Mouse (Mus musculus) limb, embryonic 14.5 days (tissue): ENCODE data around the gene Zfp945. TPM values are rescaled to one million over a fixed set of nuclear protein-coding genes. Genes with fewer than 3 reads are reported as not detected.

Experiments used
- ATAC-seq: fragments of 200-750 bp; cut with Nextera tagmentation; 2 replicates; pipeline ENCODE4 v1.8.0; 2017; ENCODE audit warnings: low read depth, moderate number of reproducible peaks, moderate TSS enrichment; ENCODE audit not compliant: low FRiP score
- DNase-seq: peaks from one replicate; pipeline ENCODE4 v3.0.0-alpha.2; 2015; ENCODE audit warnings: low spot score
- H3K27ac ChIP-seq: fragments of 300-500 bp; sonication (generic); replicated peaks from 2 replicates; pipeline ENCODE4 v1.5.1; 2014; ENCODE audit warnings: low read depth, mild to moderate bottlenecking, low read length, moderate library complexity, mixed read lengths
- H3K27me3 ChIP-seq: fragments of 300-500 bp; sonication (generic); 2 replicates; pipeline ENCODE4 v1.6.1; 2014; ENCODE audit warnings: low read length, mixed read lengths; ENCODE audit not compliant: control insufficient read depth, insufficient read depth
- H3K36me3 ChIP-seq: fragments of 300-500 bp; sonication (generic); 2 replicates; pipeline ENCODE4 v1.6.1; 2014; ENCODE audit warnings: mild to moderate bottlenecking, low read length, moderate library complexity, mixed read lengths; ENCODE audit not compliant: control insufficient read depth, insufficient read depth
- H3K4me1 ChIP-seq: fragments of 300-500 bp; sonication (generic); 2 replicates; pipeline ENCODE4 v1.6.1; 2014; ENCODE audit warnings: antibody characterized with exemption, low read length, mixed read lengths; ENCODE audit not compliant: control insufficient read depth, insufficient read depth
- H3K4me2 ChIP-seq: fragments of 300-500 bp; sonication (generic); replicated peaks from 2 replicates; pipeline ENCODE4 v1.6.1; 2014; ENCODE audit warnings: low read depth, mild to moderate bottlenecking, low read length, moderate library complexity; ENCODE audit not compliant: severe bottlenecking
- H3K4me3 ChIP-seq: fragments of 300-500 bp; sonication (generic); replicated peaks from 2 replicates; pipeline ENCODE4 v1.5.1; 2014; ENCODE audit warnings: low read length
- H3K9ac ChIP-seq: fragments of 300-500 bp; sonication (generic); 2 replicates; pipeline ENCODE4 v1.6.1; 2014; ENCODE audit warnings: mild to moderate bottlenecking, low read depth, low read length, moderate library complexity; ENCODE audit not compliant: severe bottlenecking
- H3K9me3 ChIP-seq: fragments of 300-500 bp; sonication (generic); 2 replicates; pipeline ENCODE4 v1.6.1; 2016; ENCODE audit warnings: low read length; ENCODE audit not compliant: control insufficient read depth
- POLR2A ChIP-seq: fragments of 200-500 bp; IDR thresholded peaks from 2 replicates; pipeline ENCODE4 v1.8.0; 2012; ENCODE audit warnings: inconsistent platforms, mild to moderate bottlenecking, moderate library complexity, borderline replicate concordance; ENCODE audit not compliant: insufficient read depth, insufficient read length; ENCODE audit errors: extremely low read depth
- WGBS: fragments of 180-500 bp; shearing (Covaris S2); extraction: QIAGEN DNeasy Blood & Tissue Kit; methylation state at CpG from one replicate; pipeline ENCODE4 v1.1.7; 2014; 5-methylcytosine and 5-hydroxymethylcytosine counted together
- polyA plus RNA-seq, 2 experiments: library from polyadenylated mRNA; depleted of rRNA in 1 of 2; stranded (reverse) in 1 of 2; unstranded in 1 of 2; fragments of >200 nt; fragmentation: Nextera tagmentation in 1 of 2; extraction: Ambion mirVana in 1 of 2; gene quantifications; 2 replicates each; pipeline versions ENCODE4 v1.2.1 to v1.2.3; 2012 to 2014

Gene Zfp945
- polyA plus RNA-seq, 2 experiments: 14.5 to 26.7 TPM

- Histone ChIP-seq H3K9ac (peak overlapping the region; percentile 76), H3K9me3 (no peaks in the 10 kb centered on the region), H3K27me3 (no peaks in the 10 kb centered on the region), H3K4me2 (peak overlapping the region; percentile 58), H3K4me3 (peak overlapping the region; percentile 70), H3K27ac (peak overlapping the region; percentile 92), H3K4me1 (peaks cover 7% of the 10 kb centered on the region), H3K36me3 (peaks cover 22% of the 10 kb centered on the region)
- peak; percentile 34; the same call in 1 of the 2 replicates for ATAC-seq
- no peak for TF ChIP-seq POLR2A
- peak; percentile 3 for DNase-seq
- under 1% methylated on average over 10 of the region's 10 CpGs for WGBS
Measured at GRCm38 (mm10) chr17:22866421-22866844, 501 bp downstream of the Zfp945 start.

DNA sequence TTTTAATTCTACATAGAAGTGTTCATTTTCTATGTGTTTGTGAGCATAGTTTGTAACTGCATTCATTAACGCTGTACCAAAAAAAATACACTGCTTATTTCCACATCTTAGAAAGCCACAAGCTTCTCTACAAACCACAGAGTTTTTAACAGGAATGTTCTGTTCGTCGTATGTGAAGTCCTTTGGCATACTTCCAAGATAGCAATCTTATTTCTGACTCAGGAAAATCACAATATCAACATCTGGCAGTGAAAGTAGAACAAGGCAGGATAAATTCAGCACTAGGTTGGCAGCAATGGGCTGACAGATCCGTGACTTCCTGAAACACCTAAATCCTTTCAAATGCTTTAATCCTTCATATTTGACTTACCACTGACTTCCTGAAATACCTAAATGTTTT is 45.8 kb downstream of the Zfp945 start:
- 56% methylated on average over 4 of the region's 4 CpGs for WGBS
- H3K4me3 ChIP-seq: no peak overlapping the region
- no peak overlapping the region for H3K27ac ChIP-seq
- no peak overlapping the region for H3K4me2 ChIP-seq
- no peaks in the 10 kb centered on the region for H3K9me3 ChIP-seq
- no peak for TF ChIP-seq POLR2A
- H3K27me3 ChIP-seq: no peaks in the 10 kb centered on the region
- no peaks in the 10 kb centered on the region for H3K4me1 ChIP-seq
- no peak overlapping the region for H3K9ac ChIP-seq
- H3K36me3 ChIP-seq: no peaks in the 10 kb centered on the region
- no peak for ATAC-seq
- peak; percentile 14 for DNase-seq

- WGBS: 78% methylated on average over 3 of the region's 3 CpGs
- DNase-seq (no peak), ATAC-seq (no peak)
- H3K27ac ChIP-seq: no peak overlapping the region
- H3K36me3 ChIP-seq: peaks cover 8% of the 10 kb centered on the region; the same call in 1 of the 2 replicates
- TF ChIP-seq POLR2A: no peak
- no peaks in the 10 kb centered on the region for H3K4me1 ChIP-seq
- no peaks in the 10 kb centered on the region for H3K9me3 ChIP-seq
- H3K4me3 ChIP-seq: peak overlapping the region; percentile 63
- H3K9ac ChIP-seq: peak overlapping the region; percentile 85; the same call in 1 of the 2 replicates
- H3K4me2 ChIP-seq: peak overlapping the region; percentile 47; the same call in 1 of the 2 replicates
- H3K27me3 ChIP-seq: no peaks in the 10 kb centered on the region
Measured at GRCm38 (mm10) chr17:22818199-22818595, 48.7 kb downstream of the Zfp945 start.

GRCm38 (mm10) chr17:22817471-22818198 is 49.3 kb downstream of the Zfp945 start:
- peak; percentile 91 for DNase-seq
- H3K9me3 ChIP-seq: no peaks in the 10 kb centered on the region
- peak overlapping the region; percentile 85 for H3K9ac ChIP-seq
- H3K4me1 ChIP-seq: no peaks in the 10 kb centered on the region
- H3K27ac ChIP-seq: peak overlapping the region; percentile 86
- ATAC-seq: peak; percentile 96
- TF ChIP-seq POLR2A: no peak
- no peaks in the 10 kb centered on the region for H3K27me3 ChIP-seq
- H3K4me2 ChIP-seq: peak overlapping the region; percentile 47
- peaks cover 8% of the 10 kb centered on the region; the same call in 1 of the 2 replicates for H3K36me3 ChIP-seq
- whole genome bisulfite sequencing: 2% methylated on average over 27 of the region's 28 CpGs
- H3K4me3 ChIP-seq: peak overlapping the region; percentile 63

GRCm38 (mm10) chr17:22799707-22800106 is 67.2 kb downstream of the Zfp945 start:
- Histone ChIP-seq H3K27me3 (no peaks in the 10 kb centered on the region), H3K27ac (no peak overlapping the region), H3K9me3 (peaks cover 7% of the 10 kb centered on the region; the same call in 1 of the 2 replicates), H3K36me3 (peaks cover 3% of the 10 kb centered on the region; the same call in 1 of the 2 replicates), H3K4me2 (no peak overlapping the region), H3K4me1 (no peaks in the 10 kb centered on the region), H3K9ac (no peak overlapping the region), H3K4me3 (no peak overlapping the region)
- DNase-seq (no peak), ATAC-seq (no peak)
- 62% methylated on average over 2 of the region's 2 CpGs for WGBS
- no peak for TF ChIP-seq POLR2A

Other genes with a start within 250 kb of the Zfp945 start
- gene Vmn2r113, start 75.8 kb upstream of the Zfp945 start, polyA plus RNA-seq (2012; rRNA removed): not detected in 2 replicates
- not detected in 2 replicates for gene Vmn2r113, start 75.8 kb upstream of the Zfp945 start, polyA plus RNA-seq (2014; fragmentation: Nextera tagmentation; extraction: Ambion mirVana)
- not detected in 2 replicates for gene Vmn2r-ps130, start 194.0 kb upstream of the Zfp945 start, polyA plus RNA-seq (2012; rRNA removed)
- not detected in 2 replicates for gene Vmn2r-ps130, start 194.0 kb upstream of the Zfp945 start, polyA plus RNA-seq (2014; fragmentation: Nextera tagmentation; extraction: Ambion mirVana)